Mouse (Mus musculus) inflammation-experienced regulatory T-cells, adult 6 months (primary cell): ENCODE measurements around the gene Bcl10. TPM values are rescaled to one million over a fixed set of nuclear protein-coding genes. Genes with fewer than 3 reads are reported as not detected.
"Not testable (repeated sequence)": the region's sequence is repeated elsewhere in the genome, so short reads cannot be mapped to it uniquely, and the experiment has no call there.

Experiments
- ATAC-seq: one replicate; pipeline ENCODE4 v1.8.0; 2017
- polyA plus RNA-seq, 3 experiments: library from polyadenylated mRNA; unstranded; fragments of 100-300 nt; shearing (Covaris generic); gene quantifications; one replicate each; pipeline ENCODE4 v1.2.1; 2017

The Bcl10 gene
- polyA plus RNA-seq = 10 to 100 TPM; 52.3 to 61.9 (median 55.5) TPM

GRCm38 (mm10) chr3:145922019-145922854 is at the start of gene Bcl10:
Gene Bcl10, plus strand, starts transcription at chr3:145922804.
- no peak for ATAC-seq

DNA sequence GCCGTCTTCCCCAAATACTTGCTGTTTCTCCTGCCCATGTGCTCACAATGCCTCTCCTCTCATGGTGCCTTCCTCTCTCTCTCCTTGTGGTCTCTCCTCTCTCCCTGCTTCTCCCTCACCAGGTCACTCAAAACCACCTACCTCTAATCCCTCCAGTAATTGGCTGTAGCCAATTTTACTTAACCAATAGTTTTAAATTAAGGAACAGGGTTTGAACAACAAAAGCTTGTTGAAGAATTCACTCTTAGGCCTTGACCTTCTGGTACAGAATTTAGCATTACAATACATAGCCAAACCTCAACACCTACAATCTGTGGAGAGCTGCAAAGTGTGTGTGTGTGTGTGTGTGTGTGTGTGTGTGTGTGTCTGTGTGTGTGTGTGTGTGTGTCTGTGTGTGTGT is 49.3 kb upstream of the Bcl10 start:
- no peak for ATAC-seq

- ATAC-seq = no peak
These were observed 48.5 kb upstream of the Bcl10 start for GRCm38 (mm10) chr3:145874126-145874525.

DNA sequence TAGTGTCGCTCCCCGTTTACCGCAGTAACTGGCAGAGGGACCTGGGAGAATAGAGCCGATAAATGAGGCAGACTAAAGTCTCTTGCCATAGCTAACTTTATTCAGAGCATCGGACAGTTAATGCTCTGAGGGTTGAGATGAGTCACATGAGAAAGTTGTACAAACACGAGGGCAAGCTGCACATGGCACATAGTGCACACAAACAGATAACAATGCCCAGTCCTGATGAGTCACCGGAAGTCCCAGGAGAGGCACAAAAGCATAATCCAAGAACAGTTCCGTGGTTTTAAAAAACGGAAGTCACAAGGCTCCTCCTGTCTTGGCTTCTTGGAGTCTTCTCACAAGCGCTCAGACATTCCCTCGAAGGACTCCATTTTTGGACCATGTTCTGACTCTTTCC is 46.5 kb upstream of the Bcl10 start:
- ATAC-seq = no peak

DNA sequence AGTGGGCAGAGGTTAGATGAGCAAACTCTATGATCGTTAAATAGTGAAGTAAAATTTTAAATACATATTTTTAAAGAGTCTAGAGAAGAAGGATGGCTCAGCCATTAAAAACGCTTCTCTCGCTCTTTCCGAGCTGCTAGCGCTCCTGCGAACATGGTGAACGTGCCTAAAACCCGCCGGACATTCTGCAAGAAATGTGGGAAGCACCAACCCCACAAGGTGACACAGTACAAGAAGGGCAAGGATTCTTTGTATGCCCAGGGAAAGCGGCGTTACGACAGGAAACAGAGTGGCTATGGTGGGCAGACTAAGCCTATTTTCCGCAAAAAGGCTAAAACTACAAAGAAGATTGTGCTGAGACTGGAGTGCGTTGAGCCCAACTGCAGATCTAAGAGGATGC is 43.7 kb upstream of the Bcl10 start:
- not testable (repeated sequence) for ATAC-seq

- ATAC-seq = no peak
These were observed 42.3 kb upstream of the Bcl10 start for GRCm38 (mm10) chr3:145880335-145880734.

DNA sequence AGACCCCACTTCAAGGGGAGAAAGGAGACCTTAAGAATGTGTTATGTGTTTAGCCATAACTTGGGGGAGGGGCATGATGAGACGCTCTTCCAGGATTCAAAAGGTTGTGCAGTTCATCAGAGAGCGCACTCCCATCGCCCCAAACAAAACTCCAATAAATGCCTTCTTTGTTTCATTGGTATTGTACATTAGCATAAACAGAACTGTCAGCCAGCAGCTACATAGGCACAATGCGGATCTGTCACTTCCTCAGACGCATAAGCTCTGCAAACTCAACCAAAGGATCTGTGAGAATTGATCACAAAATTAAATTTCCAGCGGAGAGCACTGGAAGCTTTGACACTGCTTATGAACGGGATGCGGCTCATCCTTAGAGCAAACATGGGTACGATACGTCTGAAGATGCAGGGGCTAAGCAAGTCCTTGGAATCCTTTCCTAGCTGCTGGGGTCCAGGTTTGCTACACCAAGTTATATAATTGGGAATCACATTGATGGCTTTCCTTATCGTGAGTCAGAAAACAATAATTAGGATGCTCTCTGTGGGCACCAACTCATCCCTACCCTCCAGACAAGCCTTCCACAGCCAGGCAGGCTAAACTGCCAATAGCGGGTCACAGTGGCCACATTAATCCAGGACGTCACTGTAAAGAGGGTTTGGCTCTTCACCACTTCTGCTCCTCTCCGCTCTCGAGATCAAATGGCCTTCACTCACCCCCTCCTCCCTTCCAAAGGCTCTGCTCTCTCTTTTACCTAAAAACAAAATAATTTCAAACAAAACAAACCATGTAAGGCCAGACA is 40.3 kb upstream of the Bcl10 start:
- no peak for ATAC-seq

DNA sequence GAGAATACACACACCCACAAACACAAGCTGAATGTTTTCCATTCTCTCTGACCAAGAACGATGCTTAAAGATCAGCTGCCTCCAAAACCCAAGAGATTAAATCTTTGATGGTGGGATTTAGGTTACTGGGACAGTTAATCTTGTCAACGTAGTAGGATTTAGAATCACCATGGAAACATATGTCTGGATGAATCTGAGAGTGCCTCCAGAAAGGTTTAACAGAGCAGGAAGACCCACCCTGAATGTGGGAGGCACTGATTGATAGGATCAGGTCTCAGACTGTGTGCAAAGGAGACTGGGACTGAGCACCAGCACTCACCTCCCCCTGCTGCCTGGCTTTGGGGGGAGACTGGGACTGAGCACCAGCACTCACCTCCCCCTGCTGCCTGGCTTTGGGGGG is 39.4 kb upstream of the Bcl10 start:
- no peak for ATAC-seq

- ATAC-seq = no peak
These were observed 37.2 kb upstream of the Bcl10 start for GRCm38 (mm10) chr3:145885376-145885775.

DNA sequence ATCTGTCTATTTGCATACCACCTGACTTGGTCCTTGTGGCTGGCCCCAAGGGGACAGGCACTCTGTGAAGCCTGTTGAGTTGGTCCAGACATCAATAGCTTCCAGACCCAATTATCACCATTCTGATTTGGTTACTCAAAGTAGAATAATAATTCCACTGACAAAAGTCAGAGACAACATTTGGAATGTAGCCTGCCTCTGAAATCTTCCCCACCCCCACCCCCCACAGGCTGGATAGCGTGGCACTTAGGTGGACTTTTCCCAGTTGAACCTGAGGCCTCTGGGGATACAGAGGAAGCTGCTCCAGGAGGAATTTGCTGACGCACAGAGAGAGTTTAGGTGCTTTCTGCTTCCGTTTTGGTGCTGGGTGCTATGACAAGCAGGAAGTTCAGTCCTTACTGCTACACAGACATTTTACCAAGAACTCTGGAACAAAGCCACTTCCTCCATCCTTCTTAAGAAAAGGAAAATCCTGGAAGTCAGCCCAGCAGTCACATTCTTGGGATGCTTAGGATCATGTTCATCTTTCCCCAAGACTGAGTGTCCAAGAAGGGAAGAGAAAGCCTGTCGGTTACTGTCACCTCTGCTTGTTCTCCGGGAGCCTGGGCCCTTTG is 36.6 kb upstream of the Bcl10 start:
- ATAC-seq = no peak

- no peak for ATAC-seq
These were observed 35.1 kb upstream of the Bcl10 start for GRCm38 (mm10) chr3:145887430-145887971.

DNA sequence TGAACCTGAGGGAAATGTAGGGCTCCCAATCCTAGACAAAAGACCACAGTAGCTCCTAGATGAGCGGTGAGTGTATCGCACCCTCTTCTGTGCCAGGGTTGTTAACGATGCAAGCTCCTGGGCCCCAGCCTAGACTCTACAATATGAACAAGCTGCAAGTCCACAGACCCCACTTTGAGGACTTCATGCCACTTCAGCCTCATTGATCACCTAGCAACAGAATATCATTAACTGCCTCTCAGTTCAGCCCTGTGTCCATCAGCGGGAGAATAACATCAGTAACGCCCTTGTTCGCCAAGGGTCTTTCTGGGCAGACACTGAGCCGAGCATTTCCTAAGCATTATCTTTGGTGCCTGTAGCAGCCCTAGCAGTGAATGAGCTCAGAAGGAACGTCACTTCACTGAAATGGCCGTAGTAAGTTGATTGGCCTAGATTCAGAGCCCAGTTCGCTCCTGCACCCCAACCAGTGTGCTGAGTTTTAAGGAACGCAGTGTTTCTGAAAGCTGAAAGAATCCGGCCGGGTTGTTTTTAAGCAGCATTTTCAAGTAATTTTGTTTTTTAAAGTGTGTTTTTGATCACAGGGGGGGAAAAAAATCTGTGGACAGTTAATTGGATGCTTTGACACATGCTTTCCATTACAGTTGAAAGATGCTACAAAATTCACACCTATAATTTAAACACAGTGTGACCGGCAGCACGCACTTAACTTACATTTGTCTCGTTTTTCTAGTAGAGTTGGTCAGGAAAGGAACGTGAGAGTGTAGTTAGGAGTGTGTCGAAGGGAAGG is 32.1 kb upstream of the Bcl10 start:
- no peak for ATAC-seq

DNA sequence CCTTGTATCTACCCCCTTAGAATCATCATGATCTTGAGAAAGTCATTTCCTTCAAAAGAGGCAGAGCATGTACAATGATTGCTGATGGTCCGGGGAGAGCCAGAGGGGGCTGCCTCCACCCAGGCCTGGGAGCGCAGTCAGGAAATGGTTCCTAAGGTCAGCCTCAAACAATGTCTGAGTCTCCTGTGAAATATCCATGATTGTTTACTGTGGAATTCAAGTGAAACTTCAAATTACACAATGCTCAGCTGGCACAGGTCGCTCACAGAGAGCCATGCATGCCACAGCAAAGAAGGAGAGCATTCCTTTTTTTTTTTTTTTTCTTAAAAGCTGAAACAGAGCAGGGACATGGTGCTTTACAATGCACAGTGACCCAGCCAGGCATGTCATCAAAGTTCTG is 30.2 kb upstream of the Bcl10 start:
- no peak for ATAC-seq

GRCm38 (mm10) chr3:145894131-145894530 is 28.5 kb upstream of the Bcl10 start:
- no peak for ATAC-seq

DNA sequence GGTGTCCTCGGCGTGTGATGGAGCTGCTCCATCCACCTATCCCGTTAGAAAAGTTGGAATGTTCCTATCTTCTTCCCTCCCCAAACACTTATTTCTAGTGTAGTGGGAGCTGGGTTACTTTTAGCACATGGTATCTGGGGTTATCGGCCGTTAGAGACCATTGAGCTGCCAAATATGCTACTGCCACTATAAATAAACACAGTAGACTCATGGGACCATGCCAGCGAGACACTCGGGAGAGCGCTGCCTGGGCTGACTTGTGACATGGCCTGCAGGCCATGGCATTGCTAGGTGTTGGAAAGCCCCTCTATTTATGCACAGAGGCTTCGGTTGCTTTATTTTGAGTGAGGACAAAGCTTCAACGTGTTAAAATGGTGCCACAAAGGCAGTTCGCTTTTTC is 24.9 kb upstream of the Bcl10 start:
- no peak for ATAC-seq

- ATAC-seq = no peak
These were observed 22.8 kb upstream of the Bcl10 start for GRCm38 (mm10) chr3:145899832-145900231.

GRCm38 (mm10) chr3:145903530-145903929 is 19.1 kb upstream of the Bcl10 start:
- ATAC-seq = no peak

DNA sequence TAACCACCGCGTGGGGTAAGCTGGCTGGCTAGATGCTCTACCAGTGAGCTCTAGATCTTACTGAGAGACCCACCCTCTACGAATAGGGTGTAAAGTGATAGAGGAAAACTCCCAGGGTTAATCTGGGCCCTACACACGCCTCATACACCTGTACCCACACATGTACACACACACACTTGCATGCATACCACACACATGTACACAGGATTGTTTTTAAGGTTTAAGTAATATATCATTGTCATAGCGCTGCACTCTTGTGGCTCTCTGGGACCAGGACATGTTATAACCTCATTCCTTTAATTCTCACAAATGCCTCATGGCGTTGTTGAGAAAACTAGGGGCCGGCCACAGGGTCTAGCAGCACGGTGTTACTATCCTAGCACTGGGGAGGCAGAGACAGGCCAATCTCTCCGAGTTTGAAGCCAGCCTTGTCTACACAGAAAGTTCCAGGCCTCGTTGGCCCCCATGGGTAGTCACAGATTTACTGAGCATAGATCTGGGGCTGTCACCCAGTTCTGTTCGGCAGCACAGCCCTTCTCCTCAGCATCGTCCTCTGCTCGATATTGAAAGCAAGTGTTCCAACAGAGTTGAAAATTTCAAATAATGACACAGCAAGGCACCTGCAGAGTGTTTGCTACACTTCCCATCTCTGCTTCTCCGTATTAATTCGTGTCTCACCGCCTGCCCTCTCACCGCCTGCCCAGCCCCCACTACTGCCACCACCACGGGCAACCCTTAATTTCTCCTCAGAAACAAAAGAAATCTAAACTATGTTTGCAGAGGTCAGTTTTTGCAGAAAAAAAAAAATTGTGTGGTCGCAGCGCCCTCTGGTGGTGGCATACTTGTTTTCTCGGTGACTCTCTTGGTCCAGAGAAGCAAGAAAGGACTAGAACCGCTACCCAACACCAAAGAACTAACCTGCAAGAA is 17.5 kb upstream of the Bcl10 start:
- ATAC-seq = peak; percentile 32

GRCm38 (mm10) chr3:145906582-145906981 is 16.0 kb upstream of the Bcl10 start:
- no peak for ATAC-seq

DNA sequence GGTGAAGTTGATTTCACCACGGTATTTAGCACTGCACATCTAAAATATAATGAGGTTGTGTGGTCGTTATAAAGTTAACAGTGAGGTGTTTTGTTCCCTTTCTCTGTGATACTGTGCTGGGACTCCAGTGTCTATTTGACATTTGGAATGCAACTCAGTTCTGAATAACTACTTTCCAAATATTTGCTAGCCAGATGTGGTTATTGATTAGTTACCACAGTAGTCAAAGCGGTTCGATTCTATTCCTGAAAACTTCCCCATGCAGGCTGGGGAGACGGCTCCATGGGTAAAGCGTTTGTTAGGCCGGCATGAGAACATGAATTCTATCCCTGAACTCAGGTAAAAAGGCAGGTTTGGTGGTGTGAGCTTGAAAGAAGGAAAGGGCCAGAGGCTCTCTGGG is 10.1 kb upstream of the Bcl10 start:
- no peak for ATAC-seq

- ATAC-seq = no peak
These were observed 9.3 kb upstream of the Bcl10 start for GRCm38 (mm10) chr3:145913263-145913662.
